Mouse (Mus musculus) MEL (cell line): ENCODE measurements at regions not wholly inside any gene's neighbourhood (a gene's known extent, or its start where the extent isn't known, plus 50 kb on each side); places are given as distances from the start of the nearest gene placed in this dataset.

Experiments used
- DNase-seq: peaks from one replicate; pipeline ENCODE4 v3.0.0; 2011; ENCODE audit warnings: low read depth, low spot score
- H3K27ac ChIP-seq: 2 replicates; pipeline ENCODE4 v1.5.1; 2012; ENCODE audit warnings: low read depth, mild to moderate bottlenecking, control low read depth, low read length, moderate library complexity; ENCODE audit not compliant: control insufficient read depth
- H3K27me3 ChIP-seq, 2 experiments: fragments of 150-350 bp in 1 of 2; sonication (generic) in 1 of 2; 2 replicates each; pipeline ENCODE4 v1.6.1; 2012; ENCODE audit warnings: low read length in 2 of 2, mild to moderate bottlenecking in 2 of 2, improper control_type of control experiment in 1 of 2, moderate library complexity in 1 of 2; ENCODE audit not compliant: insufficient read depth in 2 of 2, control insufficient read depth in 1 of 2
- H3K36me3 ChIP-seq, 2 experiments: 2 replicates each; pipeline ENCODE4 v1.6.1; 2012 to 2014; ENCODE audit warnings: low read length in 2 of 2, improper control_type of control experiment in 1 of 2, inconsistent platforms in 1 of 2, mild to moderate bottlenecking in 1 of 2; ENCODE audit not compliant: insufficient read depth in 2 of 2, control insufficient read depth in 1 of 2
- H3K4me1 ChIP-seq, 2 experiments: fragments of 150-350 bp in 1 of 2; sonication (generic) in 1 of 2; 2 replicates each; pipeline ENCODE4 v1.6.1; 2012; ENCODE audit warnings: low read length in 2 of 2, improper control_type of control experiment in 1 of 2, mild to moderate bottlenecking in 1 of 2; ENCODE audit not compliant: insufficient read depth in 2 of 2, control insufficient read depth in 1 of 2
- H3K4me3 ChIP-seq, 2 experiments: fragments of 150-350 bp in 1 of 2; sonication (generic) in 1 of 2; 2 replicates each; pipeline ENCODE4 v1.5.1; 2012; ENCODE audit warnings: low read depth in 2 of 2, low read length in 2 of 2, mild to moderate bottlenecking in 2 of 2, moderate library complexity in 2 of 2, control low read depth in 1 of 2, improper control_type of control experiment in 1 of 2; ENCODE audit not compliant: control insufficient read depth in 1 of 2, insufficient read depth in 1 of 2
- H3K79me2 ChIP-seq: 2 replicates; pipeline ENCODE4 v1.6.1; 2012; ENCODE audit warnings: mild to moderate bottlenecking, low read length, moderate library complexity; ENCODE audit not compliant: control insufficient read depth, poor library complexity, insufficient read depth
- H3K9ac ChIP-seq: 2 replicates; pipeline ENCODE4 v1.6.1; 2012; ENCODE audit warnings: low read depth, mild to moderate bottlenecking, control low read depth, low read length, moderate library complexity; ENCODE audit not compliant: control insufficient read depth, poor library complexity, severe bottlenecking
- H3K9me3 ChIP-seq: fragments of 150-350 bp; sonication (generic); replicated peaks from 2 replicates; pipeline ENCODE4 v1.6.1; 2012; ENCODE audit warnings: mild to moderate bottlenecking, low read length, improper control_type of control experiment, moderate library complexity; ENCODE audit not compliant: insufficient read depth
- JUND ChIP-seq: IDR thresholded peaks from 2 replicates; pipeline ENCODE4 v1.6.1; 2011; ENCODE audit warnings: low read depth, mild to moderate bottlenecking, improper control_type of control experiment, low read length
- KAT2A ChIP-seq: conservative IDR thresholded peaks from 2 replicates; pipeline ENCODE4 v1.6.1; 2012; ENCODE audit warnings: low read depth, low read length, improper control_type of control experiment, inconsistent platforms
- MAFK ChIP-seq: IDR thresholded peaks from 2 replicates; pipeline ENCODE4 v1.6.1; 2011; ENCODE audit warnings: low read depth, mild to moderate bottlenecking, low read length, improper control_type of control experiment, borderline replicate concordance
- MEF2A ChIP-seq: IDR thresholded peaks from 2 replicates; pipeline ENCODE4 v1.6.1; 2014; ENCODE audit warnings: low read depth, mild to moderate bottlenecking, inconsistent platforms, low read length, improper control_type of control experiment; ENCODE audit not compliant: poor library complexity, insufficient replicate concordance, severe bottlenecking; ENCODE audit errors: extremely low read depth
- MXI1 ChIP-seq: IDR thresholded peaks from 2 replicates; pipeline ENCODE4 v1.6.1; 2011; ENCODE audit warnings: mild to moderate bottlenecking, low read depth, low read length, improper control_type of control experiment
- RAD21 ChIP-seq: IDR thresholded peaks from 2 replicates; pipeline ENCODE4 v1.6.1; 2011; ENCODE audit warnings: mild to moderate bottlenecking, low read depth, low read length, improper control_type of control experiment
- RCOR1 ChIP-seq: IDR thresholded peaks from 2 replicates; pipeline ENCODE4 v1.6.1; 2012; ENCODE audit warnings: low read depth, mild to moderate bottlenecking, inconsistent platforms, low read length, improper control_type of control experiment
- TAL1 ChIP-seq: IDR thresholded peaks from 2 replicates; pipeline ENCODE4 v1.6.1; 2012; ENCODE audit warnings: mild to moderate bottlenecking, inconsistent platforms, low read length, moderate library complexity, mixed read lengths
- USF2 ChIP-seq, 2 experiments: IDR thresholded peaks; 2 replicates each; pipeline ENCODE4 v1.6.1; 2011 to 2012; ENCODE audit warnings: improper control_type of control experiment in 2 of 2, low read length in 2 of 2, borderline replicate concordance in 1 of 2, inconsistent platforms in 1 of 2, low read depth in 1 of 2, mild to moderate bottlenecking in 1 of 2; ENCODE audit not compliant: insufficient read depth in 1 of 2
- ZC3H11A ChIP-seq: IDR thresholded peaks from 2 replicates; pipeline ENCODE4 v1.6.1; 2012; ENCODE audit warnings: low read depth, mild to moderate bottlenecking, inconsistent platforms, low read length, improper control_type of control experiment
- ZNF384 ChIP-seq: IDR thresholded peaks from 2 replicates; pipeline ENCODE4 v1.6.1; 2012; ENCODE audit warnings: low read depth, mild to moderate bottlenecking, inconsistent platforms, low read length, improper control_type of control experiment

DNA sequence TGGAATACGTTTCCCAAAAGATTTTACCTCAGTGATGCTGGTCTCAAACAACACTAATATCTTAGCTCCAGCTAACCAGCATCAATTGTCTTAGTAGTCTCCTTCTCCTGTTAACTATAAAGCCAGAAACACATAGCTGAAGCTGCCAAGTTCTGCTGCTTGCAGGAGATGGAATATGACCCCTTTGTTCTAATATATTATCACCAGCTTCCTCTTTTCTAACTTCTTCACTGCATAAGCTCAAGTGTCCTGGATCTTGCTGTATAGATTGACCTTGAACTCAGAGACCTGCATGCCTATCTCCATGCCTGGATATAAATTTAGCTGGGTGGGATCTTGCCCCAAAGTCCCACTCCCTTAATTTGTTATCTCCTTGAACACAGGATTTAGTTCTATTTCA, 94.8 kb downstream of the Rbm46 start:
- Histone ChIP-seq H3K27ac (no peak overlapping the region), H3K4me3 (no peak overlapping the region), H3K9ac (no peak overlapping the region), H3K27me3 (no peaks in the 10 kb centered on the region), H3K36me3 (no peaks in the 10 kb centered on the region), H3K9me3 (no peaks in the 10 kb centered on the region), H3K4me1 (no peaks in the 10 kb centered on the region), H3K79me2 (no peaks in the 10 kb centered on the region)
- DNase-seq: no peak
- no peak for TF ChIP-seq JUND

DNA sequence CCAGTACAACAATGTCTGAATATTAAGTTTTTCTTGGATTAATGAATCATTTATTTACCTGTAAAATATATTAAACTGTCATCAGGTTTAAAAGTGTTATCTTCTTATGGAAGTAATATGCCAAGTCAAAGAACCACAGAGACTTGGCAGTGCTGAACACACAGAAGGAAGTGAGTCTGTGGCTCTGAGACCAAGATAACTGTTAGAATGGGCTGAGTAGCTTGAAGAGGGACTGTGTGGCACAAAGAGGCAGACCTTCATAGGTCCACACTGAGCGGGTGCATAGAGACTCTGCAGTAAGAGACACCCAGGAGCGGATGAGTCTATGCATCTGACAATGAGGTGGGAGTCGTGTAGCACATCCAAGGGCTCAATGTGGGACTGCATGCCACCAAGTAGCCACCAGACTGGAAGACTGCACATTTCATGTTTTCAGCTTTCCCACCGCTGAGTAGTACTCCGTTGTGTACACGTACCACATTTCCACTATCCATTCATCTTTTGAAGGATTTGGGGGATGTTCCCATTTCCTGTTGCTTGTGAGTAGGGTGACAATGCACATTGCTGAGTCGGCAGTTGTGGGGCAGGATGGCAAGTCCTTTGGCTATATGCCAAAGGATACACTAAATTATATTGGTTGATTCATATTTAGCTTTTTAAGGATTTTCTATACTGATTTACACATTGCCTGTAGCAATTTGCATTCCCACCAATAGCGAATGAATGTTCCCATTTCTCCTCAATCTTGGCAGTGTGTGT, 105.6 kb downstream of the Rbm46 start:
- H3K36me3 ChIP-seq: no peaks in the 10 kb centered on the region

DNA sequence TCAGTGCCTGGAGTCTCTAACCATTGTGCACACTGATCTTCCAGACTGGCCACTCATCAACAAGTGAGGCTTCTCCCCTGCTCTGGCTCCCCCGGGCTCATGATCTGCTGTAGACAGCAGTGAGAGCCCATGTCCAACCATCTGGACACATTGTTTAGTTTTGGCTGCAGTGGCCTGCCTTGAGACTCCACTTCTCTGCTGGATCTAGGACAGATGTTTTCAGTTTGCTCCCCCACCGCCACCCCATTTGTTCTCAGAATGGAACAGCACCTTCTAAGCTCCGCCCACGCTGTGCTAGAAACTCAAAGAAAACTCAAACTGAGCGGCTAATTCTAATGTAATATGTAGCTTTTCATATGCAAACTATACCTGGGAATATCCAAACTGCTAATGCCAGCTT, 108.8 kb downstream of the Rbm46 start:
- no peak for TF ChIP-seq ZNF384
- no peak for DNase-seq
- no peak overlapping the region for H3K4me3 ChIP-seq
- H3K36me3 ChIP-seq: no peaks in the 10 kb centered on the region
- no peaks in the 10 kb centered on the region for H3K79me2 ChIP-seq
- no peaks in the 10 kb centered on the region for H3K4me1 ChIP-seq
- no peak overlapping the region for H3K9ac ChIP-seq
- H3K9me3 ChIP-seq: no peaks in the 10 kb centered on the region
- no peak overlapping the region for H3K27ac ChIP-seq
- no peaks in the 10 kb centered on the region for H3K27me3 ChIP-seq

More for the DNA sequence above, 105.6 kb downstream of the Rbm46 start:
- H3K9ac ChIP-seq: no peak overlapping the region
- H3K27ac ChIP-seq: no peak overlapping the region
- H3K4me3 ChIP-seq: no peak overlapping the region
- H3K9me3 ChIP-seq: no peaks in the 10 kb centered on the region
- TF ChIP-seq MAFK: no peak
- TF ChIP-seq KAT2A: no peak
- TF ChIP-seq TAL1: no peak
- no peak for TF ChIP-seq RCOR1
- no peak for TF ChIP-seq RAD21
- TF ChIP-seq ZC3H11A: no peak
- no peak for TF ChIP-seq USF2 (IDR thresholded peaks at IDR 0.05; ENCODE audit: borderline replicate concordance in 1 of 2, insufficient read depth in 1 of 2, low read depth in 1 of 2, low read length in 2 of 2)
- no peak for TF ChIP-seq MXI1
- no peak for TF ChIP-seq MEF2A
- H3K4me1 ChIP-seq: no peaks in the 10 kb centered on the region
- no peaks in the 10 kb centered on the region for H3K27me3 ChIP-seq
- DNase-seq: no peak
- H3K79me2 ChIP-seq: no peaks in the 10 kb centered on the region
